Mouse (Mus musculus): ENCODE measurements around the gene Angel2.

Angel2 gene

GRCm38 (mm10) chr1:190929010-190929695 is 4.2 kb downstream of the Angel2 start:
- peak in 1 of 2 experiments; percentile 37 for DNase-seq (ENCODE audit: low spot score in 2 of 2)

- DNase-seq (ENCODE audit: low spot score in 2 of 2) = no peak
These were observed 5.3 kb downstream of the Angel2 start for GRCm38 (mm10) chr1:190930181-190930580.

GRCm38 (mm10) chr1:190939803-190940202 is 14.9 kb downstream of the Angel2 start:
- no peak for DNase-seq (ENCODE audit: low spot score in 2 of 2)

- peak in 1 of 2 experiments; percentile 84 for DNase-seq (ENCODE audit: low spot score in 2 of 2)
These were observed 19.3 kb downstream of the Angel2 start for GRCm38 (mm10) chr1:190944109-190944760.

- no peak for DNase-seq (ENCODE audit: low spot score in 2 of 2)
These were observed 23.1 kb downstream of the Angel2 start for GRCm38 (mm10) chr1:190947986-190948385.

GRCm38 (mm10) chr1:190948439-190948838 is 23.5 kb downstream of the Angel2 start:
- DNase-seq (ENCODE audit: low spot score in 2 of 2) = no peak

- DNase-seq (ENCODE audit: low spot score in 2 of 2) = no peak
These were observed 23.9 kb downstream of the Angel2 start for GRCm38 (mm10) chr1:190948846-190949245.

GRCm38 (mm10) chr1:190951014-190951413 is 26.1 kb downstream of the Angel2 start:
- DNase-seq (ENCODE audit: low spot score in 2 of 2) = no peak

GRCm38 (mm10) chr1:190953009-190953408 is 28.1 kb downstream of the Angel2 start:
- no peak for DNase-seq (ENCODE audit: low spot score in 2 of 2)

GRCm38 (mm10) chr1:190958821-190959220 is 33.9 kb downstream of the Angel2 start:
- DNase-seq (ENCODE audit: low spot score in 2 of 2) = no peak

- no peak for DNase-seq (ENCODE audit: low spot score in 2 of 2)
These were observed 37.8 kb downstream of the Angel2 start for GRCm38 (mm10) chr1:190962760-190963159.

- DNase-seq (ENCODE audit: low spot score in 2 of 2) = no peak
These were observed 40.3 kb downstream of the Angel2 start for GRCm38 (mm10) chr1:190964992-190965780.

GRCm38 (mm10) chr1:190968010-190968409 is 43.1 kb downstream of the Angel2 start:
- no peak for DNase-seq (ENCODE audit: low spot score in 2 of 2)

GRCm38 (mm10) chr1:190971708-190972610 is 47.0 kb downstream of the Angel2 start:
- peak; percentile 16 to 46 for DNase-seq (ENCODE audit: low spot score in 2 of 2)

GRCm38 (mm10) chr1:190972612-190973192 is 47.8 kb downstream of the Angel2 start:
- peak in 1 of 2 experiments; percentile 20 for DNase-seq (ENCODE audit: low spot score in 2 of 2)

GRCm38 (mm10) chr1:190974191-190974590 is 49.3 kb downstream of the Angel2 start:
- no peak for DNase-seq (ENCODE audit: low spot score in 2 of 2)

- DNase-seq (ENCODE audit: low spot score in 2 of 2) = no peak
These were observed 49.9 kb downstream of the Angel2 start for GRCm38 (mm10) chr1:190974833-190975232.

GRCm38 (mm10) chr1:190976887-190977573 is 52.1 kb downstream of the Angel2 start:
- DNase-seq (ENCODE audit: low spot score in 2 of 2) = no peak

GRCm38 (mm10) chr1:190978001-190978400 is 53.1 kb downstream of the Angel2 start:
- no peak for DNase-seq (ENCODE audit: low spot score in 2 of 2)

- DNase-seq (ENCODE audit: low spot score in 2 of 2) = no peak
These were observed 53.7 kb downstream of the Angel2 start for GRCm38 (mm10) chr1:190978511-190979073.
